Mouse (Mus musculus): ENCODE measurements around the gene Cyp4v3. TPM values are rescaled to one million over a fixed set of nuclear protein-coding genes. Genes with fewer than 3 reads are reported as not detected.

Gene Cyp4v3
- polyA plus RNA-seq, 1 experiment from 2014 or later, result 8.0 TPM

DNA sequence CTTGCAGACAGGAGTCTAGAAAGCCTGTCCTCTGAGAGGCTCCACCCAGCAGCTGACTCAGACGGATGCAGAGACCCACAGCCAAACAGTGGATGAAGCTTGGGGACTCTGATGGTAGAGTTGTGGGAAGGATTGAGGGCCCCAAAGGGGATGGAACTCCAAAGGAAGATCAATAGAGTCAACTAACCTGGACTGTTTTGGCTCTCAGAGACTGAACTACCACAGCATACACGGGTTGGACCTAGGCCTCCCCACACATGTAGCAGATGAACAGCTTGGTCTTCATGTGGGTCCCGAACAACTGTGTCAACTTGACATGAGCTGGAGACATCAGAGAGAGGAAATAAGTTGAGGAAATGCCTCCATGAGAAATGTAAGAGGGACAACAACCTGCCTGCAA, 70.2 kb downstream of the Cyp4v3 start:
- peak; percentile 65 for ATAC-seq

DNA sequence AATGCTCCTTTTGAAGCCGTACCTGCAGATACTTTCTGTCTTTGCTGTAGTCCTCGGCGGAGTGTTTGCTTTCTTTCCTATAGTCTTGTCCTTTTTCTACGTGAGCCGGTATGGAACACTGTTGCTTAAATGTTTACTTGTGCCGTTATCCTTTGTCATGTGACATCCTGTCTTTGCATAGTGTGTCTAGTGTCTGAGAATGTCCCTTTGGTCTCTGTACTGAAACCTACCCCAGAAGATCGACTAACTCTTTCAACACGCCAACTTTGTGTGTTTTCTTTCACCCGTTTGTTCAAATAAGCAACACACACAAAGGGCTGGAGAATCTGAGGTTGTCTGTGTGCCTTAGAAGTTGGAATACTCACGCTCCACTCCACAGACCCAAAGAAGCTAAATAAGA, 71.1 kb downstream of the Cyp4v3 start, which contains the start of gene F11:
Gene F11, minus strand, starts transcription at position 112 of the 400 bp plus-strand sequence.
- DNase-seq, result no peak
- Histone ChIP-seq H3K9ac (replicated peaks) (peak within 1 kb of the TSS; percentile 59), H3K9me3 (ENCODE audit: low read length) (no peaks in the 10 kb centered on the region), H3K4me3 (ENCODE audit: low read depth, low read length) (peak within 1 kb of the TSS; percentile 33), H3K4me1 (ENCODE audit: insufficient read depth) (peaks cover 12% of the 10 kb centered on the region), H3K27ac (ENCODE audit: low read depth) (peak within 1 kb of the TSS; percentile 92), H3K4me2 (ENCODE audit: low read depth, low read length) (peak within 1 kb of the TSS; percentile 60), H3K27me3 (ENCODE audit: insufficient read depth, low read length) (no peaks in the 10 kb centered on the region), H3K36me3 (replicated peaks; ENCODE audit: insufficient read depth, low read length) (no peaks in the 10 kb centered on the region)
- peak; percentile 66 for ATAC-seq
- TF ChIP-seq EP300 (IDR thresholded peaks at IDR 0.05; ENCODE audit: low read depth) (peak; percentile 72), CTCF (IDR thresholded peaks at IDR 0.05; ENCODE audit: low read depth) (no peak)
- WGBS (ENCODE audit: insufficient replicate concordance), result 48% methylated on average over 10 of the region's 10 CpGs

More for the DNA sequence above, 70.2 kb downstream of the Cyp4v3 start:
- Histone ChIP-seq H3K27me3 (ENCODE audit: insufficient read depth, low read length) (no peaks in the 10 kb centered on the region), H3K27ac (ENCODE audit: low read depth) (peak overlapping the region; percentile 92), H3K4me2 (ENCODE audit: low read depth, low read length) (no peak overlapping the region), H3K36me3 (replicated peaks; ENCODE audit: insufficient read depth, low read length) (no peaks in the 10 kb centered on the region), H3K4me3 (ENCODE audit: low read depth, low read length) (no peak overlapping the region), H3K9me3 (ENCODE audit: low read length) (no peaks in the 10 kb centered on the region), H3K9ac (replicated peaks) (no peak overlapping the region), H3K4me1 (ENCODE audit: insufficient read depth) (peaks cover 16% of the 10 kb centered on the region)
- no peak for DNase-seq
- TF ChIP-seq EP300 (IDR thresholded peaks at IDR 0.05; ENCODE audit: low read depth) (no peak), CTCF (IDR thresholded peaks at IDR 0.05; ENCODE audit: low read depth) (no peak)
- WGBS (ENCODE audit: insufficient replicate concordance), result 58% methylated on average over 3 of the region's 3 CpGs

DNA sequence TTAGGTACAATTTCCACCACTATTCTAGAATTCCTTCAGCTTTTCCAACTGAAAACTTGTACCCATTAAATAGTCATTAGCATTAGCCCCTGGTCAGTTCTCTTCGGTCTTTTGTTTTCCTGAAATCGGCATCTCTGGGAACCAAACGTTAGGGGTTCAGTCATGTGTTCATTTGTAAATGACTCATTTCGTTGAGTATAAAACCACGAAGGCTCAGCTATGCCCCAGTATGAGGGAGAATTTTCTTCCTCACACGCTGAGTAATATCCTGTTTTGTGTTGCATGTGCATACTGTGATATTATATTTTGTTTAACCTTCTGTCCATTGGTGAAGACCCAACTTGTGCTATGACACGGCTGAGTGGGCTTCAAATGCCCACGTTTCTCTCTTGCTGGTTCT, 74.6 kb downstream of the Cyp4v3 start:
- Histone ChIP-seq H3K9me3 (ENCODE audit: low read length) (no peaks in the 10 kb centered on the region), H3K36me3 (replicated peaks; ENCODE audit: insufficient read depth, low read length) (no peaks in the 10 kb centered on the region), H3K9ac (replicated peaks) (no peak overlapping the region), H3K27me3 (ENCODE audit: insufficient read depth, low read length) (no peaks in the 10 kb centered on the region), H3K27ac (ENCODE audit: low read depth) (no peak overlapping the region), H3K4me3 (ENCODE audit: low read depth, low read length) (no peak overlapping the region), H3K4me2 (ENCODE audit: low read depth, low read length) (no peak overlapping the region), H3K4me1 (ENCODE audit: insufficient read depth) (no peaks in the 10 kb centered on the region)
- DNase-seq (no peak), ATAC-seq (no peak)
- TF ChIP-seq CTCF (IDR thresholded peaks at IDR 0.05; ENCODE audit: low read depth) (no peak), EP300 (IDR thresholded peaks at IDR 0.05; ENCODE audit: low read depth) (no peak)
- WGBS (ENCODE audit: insufficient replicate concordance), result 78% methylated on average over 8 of the region's 8 CpGs

DNA sequence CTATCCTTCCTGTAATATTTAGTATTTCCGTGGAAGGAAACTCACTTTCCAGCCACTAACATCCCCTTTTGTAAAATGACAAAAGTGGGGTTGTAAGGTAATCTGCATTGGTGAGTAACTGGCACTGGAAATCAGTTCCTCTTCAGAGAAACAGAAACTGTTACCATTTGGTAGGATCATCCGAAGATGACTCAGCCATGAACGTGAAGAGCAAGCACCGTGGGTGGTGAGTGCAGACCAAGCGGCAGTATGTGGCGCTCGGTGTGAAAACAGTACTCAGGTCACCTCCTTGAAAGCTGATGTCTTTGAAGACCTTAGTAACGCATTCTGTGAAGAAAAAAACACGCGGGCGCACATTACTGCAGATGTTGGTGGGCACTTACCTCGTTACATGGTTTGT, 78.0 kb downstream of the Cyp4v3 start:
- Histone ChIP-seq H3K4me3 (ENCODE audit: low read depth, low read length) (no peak overlapping the region), H3K36me3 (replicated peaks; ENCODE audit: insufficient read depth, low read length) (no peaks in the 10 kb centered on the region; the same call in 1 of the 2 replicates), H3K27me3 (ENCODE audit: insufficient read depth, low read length) (no peaks in the 10 kb centered on the region), H3K4me2 (ENCODE audit: low read depth, low read length) (no peak overlapping the region), H3K9me3 (ENCODE audit: low read length) (no peaks in the 10 kb centered on the region), H3K4me1 (ENCODE audit: insufficient read depth) (no peaks in the 10 kb centered on the region), H3K27ac (ENCODE audit: low read depth) (peak overlapping the region; percentile 41), H3K9ac (replicated peaks) (no peak overlapping the region)
- ATAC-seq (no peak), DNase-seq (no peak)
- TF ChIP-seq CTCF (IDR thresholded peaks at IDR 0.05; ENCODE audit: low read depth) (no peak), EP300 (IDR thresholded peaks at IDR 0.05; ENCODE audit: low read depth) (no peak)
- 78% methylated on average over 12 of the region's 12 CpGs for WGBS (ENCODE audit: insufficient replicate concordance)

Other genes starting within 250 kb of the Cyp4v3 start
- 55.4 and 60.8 TPM in 2 replicates for gene F11, start 71.2 kb downstream of the Cyp4v3 start, polyA plus RNA-seq (2015; fragmentation: Nextera tagmentation; extraction: Ambion mirVana)
- 29.5 and 30.1 TPM in 2 replicates for gene Klkb1, start 38.4 kb downstream of the Cyp4v3 start, polyA plus RNA-seq (2015; fragmentation: Nextera tagmentation; extraction: Ambion mirVana)
- gene Gm45753, start 24.8 kb downstream of the Cyp4v3 start, polyA plus RNA-seq (2015; fragmentation: Nextera tagmentation; extraction: Ambion mirVana), result 41.6 and 42.7 TPM in 2 replicates
- gene Fam149a, start 49.1 kb upstream of the Cyp4v3 start, polyA plus RNA-seq (2015; fragmentation: Nextera tagmentation; extraction: Ambion mirVana), result 1.5 and 2.1 TPM in 2 replicates
- 1.2 and 1.7 TPM in 2 replicates for gene Tlr3, start 77.9 kb upstream of the Cyp4v3 start, polyA plus RNA-seq (2015; fragmentation: Nextera tagmentation; extraction: Ambion mirVana)
- 11.9 and 13.3 TPM in 2 replicates for gene Sorbs2, start 174.6 kb upstream of the Cyp4v3 start, polyA plus RNA-seq (2015; fragmentation: Nextera tagmentation; extraction: Ambion mirVana)

Measured in liver, postnatal 0 days (tissue).